Mouse (Mus musculus): ENCODE measurements at regions not wholly inside any gene's neighbourhood (a gene's known extent, or its start where the extent isn't known, plus 50 kb on each side); places are given as distances from the start of the nearest gene placed in this dataset.
"Not testable (repeated sequence)": the region's sequence is repeated elsewhere in the genome, so short reads cannot be mapped to it uniquely, and the experiment has no call there.

DNA sequence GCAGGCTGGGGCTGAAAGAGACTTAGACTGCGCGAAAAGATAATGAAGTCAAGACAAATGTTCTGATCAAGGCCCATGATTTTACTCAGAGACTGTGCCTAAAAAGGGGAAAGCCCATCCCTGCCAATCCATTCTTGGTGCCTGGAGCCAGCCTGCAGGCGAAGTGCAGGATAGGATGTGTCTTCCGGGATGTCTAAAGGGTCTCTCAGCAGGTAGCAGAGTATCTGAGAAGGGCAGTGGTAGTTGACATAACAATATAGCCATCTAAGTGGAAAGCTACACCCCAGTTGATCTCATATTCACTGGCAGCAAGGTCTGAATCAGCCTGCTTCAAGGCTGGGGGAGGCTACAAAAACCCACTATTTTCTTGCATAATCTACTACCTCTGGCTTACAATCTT, 282.9 kb downstream of the Arl6ip6 start:
- WGBS: 90% methylated on average over 4 of the region's 4 CpGs
- Histone ChIP-seq H3K9ac (replicated peaks) (no peak overlapping the region), H3K27ac (no peak overlapping the region), H3K4me2 (no peak overlapping the region), H3K36me3 (no peaks in the 10 kb centered on the region), H3K4me1 (replicated peaks) (no peaks in the 10 kb centered on the region), H3K9me3 (no peaks in the 10 kb centered on the region), H3K4me3 (replicated peaks) (no peak overlapping the region), H3K27me3 (no peaks in the 10 kb centered on the region)
- ATAC-seq (ENCODE audit: insufficient number of reproducible peaks, insufficient read depth, low FRiP score, low TSS enrichment, low read depth): no peak

DNA sequence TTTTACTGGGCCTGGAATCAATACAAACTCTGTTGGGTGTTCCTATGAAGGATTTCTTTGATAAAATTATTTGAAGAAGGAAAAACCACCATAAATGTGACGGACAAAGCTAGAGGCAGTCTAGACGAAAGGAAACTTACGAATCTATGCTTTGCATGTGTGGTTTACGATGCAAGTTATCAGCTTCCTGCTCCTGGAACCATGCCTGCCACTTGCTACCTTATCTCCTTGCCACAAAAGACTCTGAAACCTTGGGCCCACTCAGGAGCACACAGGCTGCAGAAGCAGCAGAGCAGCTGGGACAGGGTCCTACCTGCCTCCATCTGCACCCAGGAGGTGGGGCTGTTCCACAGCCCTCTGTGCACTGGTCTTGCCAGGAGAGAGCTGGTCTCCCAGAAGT, 287.5 kb downstream of the Arl6ip6 start:
- not testable (repeated sequence) for H3K4me3 ChIP-seq (replicated peaks); H3K27ac ChIP-seq; H3K9me3 ChIP-seq; H3K36me3 ChIP-seq; H3K4me2 ChIP-seq; H3K9ac ChIP-seq (replicated peaks); H3K4me1 ChIP-seq (replicated peaks); ATAC-seq (ENCODE audit: insufficient number of reproducible peaks, insufficient read depth, low FRiP score, low TSS enrichment, low read depth); H3K27me3 ChIP-seq
- WGBS: 65% methylated on average over 4 of the region's 4 CpGs

DNA sequence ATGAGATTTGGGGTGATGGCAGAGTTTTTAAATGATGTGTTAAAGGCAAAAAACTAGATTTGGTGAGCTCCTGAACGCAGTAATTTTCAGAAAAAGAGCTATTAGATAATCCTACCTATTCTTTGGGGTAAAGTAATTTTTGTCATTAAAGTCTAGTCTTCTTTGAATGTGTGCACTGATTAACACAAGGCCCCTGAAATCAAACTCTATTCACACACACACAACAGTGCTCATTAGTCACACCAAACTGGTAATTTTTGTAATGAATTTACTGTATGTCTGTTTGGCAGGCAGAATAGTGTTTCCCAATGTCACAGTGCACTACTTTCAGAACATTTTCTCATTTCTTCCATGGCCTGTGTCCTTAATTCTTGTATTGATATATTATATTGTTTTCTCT, 296.8 kb downstream of the Arl6ip6 start:
- Histone ChIP-seq H3K27ac (no peak overlapping the region), H3K27me3 (no peaks in the 10 kb centered on the region), H3K4me3 (replicated peaks) (no peak overlapping the region), H3K4me2 (no peak overlapping the region), H3K4me1 (replicated peaks) (no peaks in the 10 kb centered on the region), H3K9ac (replicated peaks) (no peak overlapping the region), H3K9me3 (no peaks in the 10 kb centered on the region), H3K36me3 (no peaks in the 10 kb centered on the region)
- WGBS: 90% methylated on average over 1 of the region's 1 CpGs
- ATAC-seq (ENCODE audit: insufficient number of reproducible peaks, insufficient read depth, low FRiP score, low TSS enrichment, low read depth): no peak

GRCm38 (mm10) chr2:53490805-53491585, 299.5 kb downstream of the Arl6ip6 start:
- no peak overlapping the region for H3K27ac ChIP-seq
- no peak overlapping the region for H3K9ac ChIP-seq (replicated peaks)
- 85% methylated on average over 4 of the region's 4 CpGs for WGBS
- no peaks in the 10 kb centered on the region for H3K9me3 ChIP-seq
- no peak overlapping the region for H3K4me3 ChIP-seq (replicated peaks)
- H3K4me2 ChIP-seq: no peak overlapping the region
- H3K4me1 ChIP-seq (replicated peaks): no peaks in the 10 kb centered on the region
- no peaks in the 10 kb centered on the region for H3K36me3 ChIP-seq
- no peak for ATAC-seq (ENCODE audit: insufficient number of reproducible peaks, insufficient read depth, low FRiP score, low TSS enrichment, low read depth)
- no peaks in the 10 kb centered on the region for H3K27me3 ChIP-seq

- ATAC-seq (ENCODE audit: insufficient number of reproducible peaks, insufficient read depth, low FRiP score, low TSS enrichment, low read depth): no peak
- H3K4me2 ChIP-seq: no peak overlapping the region
- H3K36me3 ChIP-seq: no peaks in the 10 kb centered on the region
- H3K4me3 ChIP-seq (replicated peaks): no peak overlapping the region
- no peak overlapping the region for H3K9ac ChIP-seq (replicated peaks)
- WGBS: 68% methylated on average over 2 of the region's 2 CpGs
- no peaks in the 10 kb centered on the region for H3K27me3 ChIP-seq
- H3K27ac ChIP-seq: no peak overlapping the region
- no peaks in the 10 kb centered on the region for H3K9me3 ChIP-seq
- no peaks in the 10 kb centered on the region for H3K4me1 ChIP-seq (replicated peaks)
Observed at GRCm38 (mm10) chr2:53492788-53493187, 301.3 kb downstream of the Arl6ip6 start.

DNA sequence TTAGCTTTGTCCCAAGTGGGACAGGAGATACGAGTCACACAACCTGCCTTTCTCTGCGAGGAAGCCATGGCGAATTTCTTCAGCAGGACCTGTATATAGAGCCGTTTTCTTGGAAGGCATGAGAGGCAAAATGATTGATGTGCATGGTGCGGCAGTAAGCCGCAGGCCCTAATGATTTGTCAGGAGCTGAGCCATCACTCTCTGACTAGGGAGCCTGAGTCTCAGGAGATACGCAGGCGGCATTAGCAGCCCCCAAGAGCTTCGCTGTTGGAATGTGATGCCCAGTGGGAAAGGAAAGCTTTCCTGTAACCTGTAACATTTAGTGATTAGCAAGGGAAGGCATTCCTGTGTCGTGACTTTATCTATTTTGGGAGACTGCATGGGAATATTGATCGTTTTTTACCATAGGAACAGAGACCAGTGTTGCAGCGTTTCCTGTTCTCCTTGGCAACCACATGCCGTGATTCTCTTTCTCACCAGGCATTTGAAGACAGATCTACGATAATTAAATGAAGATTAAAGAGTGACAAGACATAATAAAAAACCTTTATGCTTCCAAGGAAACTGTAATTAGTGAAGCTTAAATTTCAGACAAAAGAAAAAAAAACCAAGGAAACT, 310.2 kb downstream of the Arl6ip6 start:
- Histone ChIP-seq H3K4me3 (replicated peaks) (no peak overlapping the region), H3K9me3 (no peaks in the 10 kb centered on the region), H3K36me3 (no peaks in the 10 kb centered on the region), H3K27me3 (no peaks in the 10 kb centered on the region), H3K4me1 (replicated peaks) (no peaks in the 10 kb centered on the region), H3K27ac (no peak overlapping the region), H3K4me2 (no peak overlapping the region), H3K9ac (replicated peaks) (no peak overlapping the region)
- ATAC-seq (ENCODE audit: insufficient number of reproducible peaks, insufficient read depth, low FRiP score, low TSS enrichment, low read depth): no peak
- WGBS: 54% methylated on average over 14 of the region's 14 CpGs

DNA sequence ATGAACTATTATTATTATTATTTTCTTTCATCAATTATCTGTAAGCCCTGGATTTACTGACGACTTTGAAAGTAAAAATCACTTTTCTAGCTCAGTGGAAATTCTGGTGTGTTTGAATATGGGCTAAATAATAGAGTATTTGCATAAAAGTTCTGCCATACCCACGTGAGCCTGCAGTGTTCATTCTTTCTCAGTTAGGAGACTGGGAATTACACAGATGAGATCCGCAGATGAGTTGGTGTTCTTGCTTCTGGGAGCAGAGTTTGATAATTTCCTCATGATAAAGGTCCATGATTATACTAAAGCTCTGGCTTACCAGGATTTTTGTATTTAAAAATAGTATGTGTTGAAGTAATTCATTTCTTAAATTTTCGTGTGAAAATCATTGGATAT, 310.7 kb downstream of the Arl6ip6 start:
- H3K4me3 ChIP-seq (replicated peaks): no peak overlapping the region
- no peaks in the 10 kb centered on the region for H3K36me3 ChIP-seq
- no peak overlapping the region for H3K9ac ChIP-seq (replicated peaks)
- H3K4me2 ChIP-seq: no peak overlapping the region
- H3K27me3 ChIP-seq: no peaks in the 10 kb centered on the region
- 71% methylated on average over 4 of the region's 4 CpGs for WGBS
- no peaks in the 10 kb centered on the region for H3K4me1 ChIP-seq (replicated peaks)
- no peak overlapping the region for H3K27ac ChIP-seq
- no peak for ATAC-seq (ENCODE audit: insufficient number of reproducible peaks, insufficient read depth, low FRiP score, low TSS enrichment, low read depth)
- H3K9me3 ChIP-seq: no peaks in the 10 kb centered on the region

DNA sequence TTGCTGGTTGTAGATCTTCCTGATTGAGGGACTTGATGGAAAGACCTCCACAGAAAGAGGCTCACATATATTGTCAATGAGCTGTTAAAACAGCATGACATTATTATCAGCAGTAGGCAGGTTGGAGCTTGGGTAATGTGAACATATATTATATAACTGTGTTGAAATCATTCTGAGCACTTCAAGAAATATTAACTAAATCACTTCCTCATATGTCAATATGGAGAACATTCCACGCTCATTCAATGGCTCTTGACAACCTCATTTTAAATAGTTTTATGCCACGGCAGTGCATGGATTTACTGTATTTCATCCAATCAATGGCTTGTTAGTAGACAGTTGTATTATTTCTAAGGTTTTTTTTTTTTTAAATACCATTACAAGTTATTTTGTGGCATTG, 350.6 kb downstream of the Arl6ip6 start:
- Histone ChIP-seq H3K27me3 (no peaks in the 10 kb centered on the region), H3K9ac (replicated peaks) (no peak overlapping the region), H3K36me3 (no peaks in the 10 kb centered on the region), H3K4me3 (replicated peaks) (no peak overlapping the region), H3K9me3 (no peaks in the 10 kb centered on the region), H3K27ac (no peak overlapping the region), H3K4me2 (no peak overlapping the region), H3K4me1 (replicated peaks) (no peaks in the 10 kb centered on the region)
- 82% methylated on average over 2 of the region's 2 CpGs for WGBS
- ATAC-seq (ENCODE audit: insufficient number of reproducible peaks, insufficient read depth, low FRiP score, low TSS enrichment, low read depth): no peak

DNA sequence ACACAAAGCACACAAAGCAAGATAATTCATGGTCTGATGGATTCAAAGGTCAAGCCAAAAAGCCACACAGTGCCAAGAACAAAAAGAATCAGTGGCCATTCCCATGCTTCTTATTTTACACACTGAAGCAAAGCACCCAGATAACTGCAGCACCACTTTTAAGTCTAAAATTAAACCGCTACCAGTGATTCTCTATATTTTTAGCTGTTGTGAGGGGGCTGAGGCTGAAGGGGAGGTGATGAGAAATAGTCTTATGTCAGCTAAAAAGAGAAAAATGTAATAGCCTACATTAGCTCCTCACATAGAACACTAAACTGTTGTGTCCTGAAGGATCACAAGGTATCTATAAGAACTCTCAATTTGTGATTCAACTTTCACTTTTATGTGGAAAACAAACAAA, 382.5 kb downstream of the Arl6ip6 start:
- H3K9ac ChIP-seq (replicated peaks): no peak overlapping the region
- no peak for ATAC-seq (ENCODE audit: insufficient number of reproducible peaks, insufficient read depth, low FRiP score, low TSS enrichment, low read depth)
- H3K27me3 ChIP-seq: no peaks in the 10 kb centered on the region
- H3K9me3 ChIP-seq: no peaks in the 10 kb centered on the region
- H3K4me1 ChIP-seq (replicated peaks): no peaks in the 10 kb centered on the region
- H3K36me3 ChIP-seq: no peaks in the 10 kb centered on the region
- H3K4me2 ChIP-seq: no peak overlapping the region
- 85% methylated on average over 1 of the region's 1 CpGs for WGBS
- H3K27ac ChIP-seq: no peak overlapping the region
- H3K4me3 ChIP-seq (replicated peaks): no peak overlapping the region

DNA sequence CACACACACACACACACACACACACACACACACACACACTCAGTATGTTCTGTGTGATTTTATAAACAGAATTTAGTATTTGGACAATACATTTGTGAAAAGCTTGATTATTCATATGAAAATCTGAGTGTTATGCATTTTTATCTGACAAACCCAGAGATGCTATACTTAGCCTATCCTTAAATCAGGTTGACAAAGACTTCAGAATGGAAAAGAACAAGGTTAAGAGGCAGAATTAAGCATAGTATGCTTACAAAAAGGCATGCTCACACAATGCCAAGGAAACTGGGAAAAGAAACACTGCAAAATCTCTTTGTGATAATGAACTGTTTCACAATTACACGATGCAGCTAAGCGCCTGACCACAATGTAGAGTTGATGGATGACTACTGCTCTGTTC, 414.3 kb downstream of the Arl6ip6 start:
- H3K4me2 ChIP-seq: no peak overlapping the region
- ATAC-seq (ENCODE audit: insufficient number of reproducible peaks, insufficient read depth, low FRiP score, low TSS enrichment, low read depth): no peak
- no peaks in the 10 kb centered on the region for H3K4me1 ChIP-seq (replicated peaks)
- WGBS: 84% methylated on average over 2 of the region's 2 CpGs
- H3K27me3 ChIP-seq: no peaks in the 10 kb centered on the region
- H3K36me3 ChIP-seq: no peaks in the 10 kb centered on the region
- H3K9me3 ChIP-seq: no peaks in the 10 kb centered on the region
- no peak overlapping the region for H3K4me3 ChIP-seq (replicated peaks)
- H3K27ac ChIP-seq: no peak overlapping the region
- no peak overlapping the region for H3K9ac ChIP-seq (replicated peaks)

DNA sequence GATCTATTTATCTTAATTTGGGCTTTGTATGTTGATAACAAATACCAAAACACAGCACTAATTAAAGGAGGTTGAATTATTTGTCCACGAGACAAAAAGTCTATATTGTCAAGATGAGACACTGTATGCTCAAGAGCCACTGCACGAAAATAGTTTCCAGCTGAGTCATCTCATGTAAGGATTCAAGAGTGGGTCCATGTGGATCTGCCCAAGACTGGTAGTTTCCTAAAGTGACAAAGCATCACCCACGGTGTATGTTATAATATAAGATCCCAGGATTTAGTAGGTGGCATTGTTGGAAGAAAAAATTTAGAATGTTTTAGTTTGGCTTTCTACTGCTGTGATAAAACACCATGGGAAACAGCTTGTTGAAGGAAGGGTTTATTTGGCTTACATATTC, 428.2 kb downstream of the Arl6ip6 start:
- ATAC-seq (ENCODE audit: insufficient number of reproducible peaks, insufficient read depth, low FRiP score, low TSS enrichment, low read depth): no peak
- Histone ChIP-seq H3K9me3 (no peaks in the 10 kb centered on the region), H3K4me3 (replicated peaks) (no peak overlapping the region), H3K27me3 (no peaks in the 10 kb centered on the region), H3K4me1 (replicated peaks) (no peaks in the 10 kb centered on the region), H3K4me2 (no peak overlapping the region), H3K9ac (replicated peaks) (no peak overlapping the region), H3K27ac (no peak overlapping the region), H3K36me3 (no peaks in the 10 kb centered on the region)
- WGBS: 85% methylated on average over 3 of the region's 3 CpGs
